ENCODE assay signal across 10 mouse cellular contexts in genomic region chr12:112111323-112111722, GRCm38 (mm10). TPM values are rescaled to one million over a fixed set of nuclear protein-coding genes. Genes with fewer than 3 reads are reported as not detected.
"Had no signal": no experiment of that assay in that cellular context is flagged by ENCODE, and none has a peak within 500 bp of the region (broad histone marks: within the 10 kb centered on the region; RNA-seq: fewer than 3 reads in every experiment).

No protein-coding gene starts in this region.

- DNase-seq: kidney, adult 18-20 months; kidney, postnatal 25 days; layer of hippocampus, adult 9-11 months; liver; liver, postnatal 0 days; lung, embryonic 14.5 days; retina, postnatal 1 day; thymus, postnatal 25 days had no signal

RNA-seq across cellular contexts. Expression of gene Aspg, which starts 4.8 kb away (rescaled TPM):
- total RNA-seq: megakaryocyte, adult 5-6 weeks had no signal
- polyA plus RNA-seq: macrophage had no signal

RNA-seq across cellular contexts. Expression of gene Kif26a, which starts 34.7 kb away (rescaled TPM):
- total RNA-seq: megakaryocyte, adult 5-6 weeks had no signal
- polyA plus RNA-seq: macrophage had no signal
